In genomic region chr2:159401421-159402100, GRCm38 (mm10) we compare ENCODE assay signal across 9 mouse cellular contexts.
"Had no signal": no experiment of that assay in that cellular context is flagged by ENCODE, and none has a peak within 500 bp of the region (broad histone marks: within the 10 kb centered on the region; RNA-seq: fewer than 3 reads in every experiment).

No protein-coding gene starts in this region.

- DNase-seq: kidney, adult 2 months; kidney, postnatal 25 days; layer of hippocampus, postnatal 36 days; lung, adult 18-20 months; lung, postnatal 4 days; right cerebral cortex, postnatal 4 days; spleen, adult 18-20 months; thymus, adult 18-20 months; thymus, postnatal 14 days had no signal
